Mouse (Mus musculus) ES-E14 (cell line): ENCODE data around the gene Lpp.

Experiments used
- CHD2 ChIP-seq: IDR thresholded peaks from 2 replicates; pipeline ENCODE4 v1.6.1; 2014; ENCODE audit warnings: mild to moderate bottlenecking, low read depth, low read length, inconsistent platforms
- HCFC1 ChIP-seq: IDR thresholded peaks from 2 replicates; pipeline ENCODE4 v1.6.1; 2012; ENCODE audit warnings: low read length, inconsistent platforms, borderline replicate concordance; ENCODE audit not compliant: insufficient read depth
- ZNF384 ChIP-seq: IDR thresholded peaks from 2 replicates; pipeline ENCODE4 v1.6.1; 2012; ENCODE audit warnings: low read depth, low read length, inconsistent platforms

DNA sequence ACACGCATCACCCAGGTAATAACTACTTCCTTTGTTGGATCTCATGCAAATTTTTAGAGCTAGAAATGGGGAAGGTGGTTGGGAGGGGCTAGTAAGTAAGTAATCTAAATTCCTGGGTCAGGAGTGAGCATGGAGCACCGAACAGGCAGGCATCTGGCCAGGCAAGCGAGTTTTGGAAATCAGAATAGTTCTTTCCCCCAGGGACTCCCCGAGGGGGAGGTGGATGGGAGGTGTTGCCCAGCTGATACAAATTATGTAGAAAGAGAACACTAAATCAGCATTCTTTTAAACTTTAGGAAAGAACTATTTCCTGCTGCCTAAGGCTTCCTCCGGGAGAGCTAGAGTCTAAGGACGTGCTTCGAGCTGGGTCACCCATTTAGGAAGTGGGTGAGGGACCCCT lies 25.8 kb upstream of the Lpp start:
- TF ChIP-seq HCFC1 (no peak), ZNF384 (no peak), CHD2 (no peak)
